Comparison of ENCODE assay signal across 8 mouse cellular contexts in genomic region chr11:121017703-121018102, GRCm38 (mm10). TPM values are rescaled to one million over a fixed set of nuclear protein-coding genes. Genes with fewer than 3 reads are reported as not detected.
DNase-seq lines count a peak whose midpoint lies in the region; ATAC-seq lines count a peak whose summit lies in the region.

No protein-coding gene starts in this region.

- peak; percentile 66 for DNase-seq in T-cell, adult 2 months (ENCODE audit: low spot score)
- peak; percentile 50 for DNase-seq in cerebellum, adult 9-10 months
- peak; percentile 18 to 70 for DNase-seq in frontal cortex, adult 2 months (ENCODE audit: extremely low spot score in 1 of 2, low spot score in 1 of 2)
- peak; percentile 54 to 69 for DNase-seq in left cerebral cortex, adult 18-20 months (ENCODE audit: low spot score in 2 of 2)
- DNase-seq in lung, postnatal 4 days, result peak; percentile 78
- DNase-seq in right cerebral cortex, adult 2 months (ENCODE audit: low spot score in 2 of 2), result peak; percentile 57 to 66

- no peaks in the 10 kb centered on the region for H3K27me3 ChIP-seq in hindbrain, embryonic 15.5 days

- H3K27ac ChIP-seq in hindbrain, embryonic 15.5 days (replicated peaks), result no peak overlapping the region

- H3K9me3 ChIP-seq in hindbrain, embryonic 15.5 days, result no peaks in the 10 kb centered on the region

- no peak overlapping the region for H3K4me3 ChIP-seq in hindbrain, embryonic 15.5 days

- peak; percentile 73 for ATAC-seq in hindbrain, embryonic 15.5 days (ENCODE audit: low FRiP score, low read depth)
- no peak for ATAC-seq in inflammation-experienced regulatory T-cells, adult 6 months

- H3K36me3 ChIP-seq in hindbrain, embryonic 15.5 days, result no peaks in the 10 kb centered on the region

- no peak overlapping the region for H3K9ac ChIP-seq in hindbrain, embryonic 15.5 days

- 42% methylated on average over 3 of the region's 3 CpGs for WGBS in hindbrain, embryonic 15.5 days

- H3K4me1 ChIP-seq in hindbrain, embryonic 15.5 days (replicated peaks), result no peaks in the 10 kb centered on the region

- no peak overlapping the region for H3K4me2 ChIP-seq in hindbrain, embryonic 15.5 days

RNA-seq across cellular contexts. Expression of gene Cd7, which starts 21.5 kb away (rescaled TPM):
- 1.5 and 1.8 TPM in 2 replicates for polyA plus RNA-seq in frontal cortex, adult 2 months (2012; rRNA removed)
- polyA plus RNA-seq in hindbrain, embryonic 15.5 days (2015; fragmentation: Nextera tagmentation; extraction: Ambion mirVana), result not detected in 2 replicates
- total RNA-seq in left cerebral cortex, adult 18-20 months (2021), result 1 to 10 TPM; 1.1 to 2.2 TPM
- 100 to 1,000 TPM in 1 of 3 experiments, 10 to 100 TPM in 2; 51.7 to 149 (median 51.9) TPM for polyA plus RNA-seq in inflammation-experienced regulatory T-cells, adult 6 months (2017; shearing (Covaris generic))

RNA-seq across cellular contexts. Expression of gene Csnk1d, which starts 26.6 kb away (rescaled TPM):
- polyA plus RNA-seq in frontal cortex, adult 2 months (2012; rRNA removed), result 103 and 105 TPM in 2 replicates
- polyA plus RNA-seq in hindbrain, embryonic 15.5 days (2015; fragmentation: Nextera tagmentation; extraction: Ambion mirVana), result 147 and 149 TPM in 2 replicates
- total RNA-seq in left cerebral cortex, adult 18-20 months (2021), result 100 to 1,000 TPM; 117 to 135 TPM
- 10 to 100 TPM; 56.0 to 64.3 (median 61.4) TPM for polyA plus RNA-seq in inflammation-experienced regulatory T-cells, adult 6 months (2017; shearing (Covaris generic))

RNA-seq across cellular contexts. Expression of gene Sectm1b, which starts 45.7 kb away (rescaled TPM):
- not detected in 2 replicates for polyA plus RNA-seq in frontal cortex, adult 2 months (2012; rRNA removed)
- polyA plus RNA-seq in hindbrain, embryonic 15.5 days (2015; fragmentation: Nextera tagmentation; extraction: Ambion mirVana), result not detected in 2 replicates
- not detected for total RNA-seq in left cerebral cortex, adult 18-20 months (2021)
- not detected for polyA plus RNA-seq in inflammation-experienced regulatory T-cells, adult 6 months (2017; shearing (Covaris generic))

Comparison
In these comparisons a context has a peak if more than half of its experiments do, and no peak if none do; other contexts are left out.
1. RNA of gene Cd7, which starts 21.5 kb away (polyA plus RNA-seq): 51.7 to 149 TPM in inflammation-experienced regulatory T-cells, adult 6 months; 1.5 to 1.8 TPM in frontal cortex, adult 2 months and not detected in hindbrain, embryonic 15.5 days; every median in the first group is over 10 times any median in the second.
2. Peak in every context shown above with its lines, with median percentiles within 50 percentile points of each other: DNase-seq.